Mouse (Mus musculus) forebrain, embryonic 15.5 days (tissue): ENCODE measurements around the gene Fam126b. TPM values are rescaled to one million over a fixed set of nuclear protein-coding genes. Genes with fewer than 3 reads are reported as not detected.
"Not testable (repeated sequence)": the region's sequence is repeated elsewhere in the genome, so short reads cannot be mapped to it uniquely, and the experiment has no call there.

Source experiments
- ATAC-seq: fragments of 200-750 bp; cut with Nextera tagmentation; replicated peaks from 2 replicates; pipeline ENCODE4 v1.8.0; 2017; ENCODE audit warnings: mild to moderate bottlenecking, moderate TSS enrichment, moderate library complexity
- H3K27ac ChIP-seq: fragments of 300-500 bp; sonication (generic); replicated peaks from 2 replicates; pipeline ENCODE4 v1.5.1; 2015; ENCODE audit warnings: mild to moderate bottlenecking, inconsistent platforms
- H3K27me3 ChIP-seq: fragments of 300-500 bp; sonication (generic); 2 replicates; pipeline ENCODE4 v1.6.1; 2015; ENCODE audit warnings: inconsistent platforms
- H3K36me3 ChIP-seq: fragments of 300-500 bp; sonication (generic); 2 replicates; pipeline ENCODE4 v1.6.1; 2015; ENCODE audit warnings: mild to moderate bottlenecking, inconsistent platforms
- H3K4me1 ChIP-seq: fragments of 300-500 bp; sonication (generic); 2 replicates; pipeline ENCODE4 v1.6.1; 2015; ENCODE audit warnings: inconsistent platforms
- H3K4me2 ChIP-seq: fragments of 300-500 bp; sonication (generic); replicated peaks from 2 replicates; pipeline ENCODE4 v1.6.1; 2015; ENCODE audit warnings: mild to moderate bottlenecking, inconsistent platforms
- H3K4me3 ChIP-seq: fragments of 300-500 bp; sonication (generic); 2 replicates; pipeline ENCODE4 v1.5.1; 2015; ENCODE audit warnings: mild to moderate bottlenecking, inconsistent platforms
- H3K9ac ChIP-seq: fragments of 300-500 bp; sonication (generic); replicated peaks from 2 replicates; pipeline ENCODE4 v1.6.1; 2015; ENCODE audit warnings: mild to moderate bottlenecking, inconsistent platforms
- H3K9me3 ChIP-seq: fragments of 300-500 bp; sonication (generic); 2 replicates; pipeline ENCODE4 v1.6.1; 2016; ENCODE audit warnings: inconsistent platforms
- WGBS: fragments of 180-500 bp; shearing (Covaris S2); methylation state at CpG from one replicate; pipeline ENCODE4 v1.1.7; 2015; ENCODE audit warnings: mixed read lengths; 5-methylcytosine and 5-hydroxymethylcytosine counted together
- polyA plus RNA-seq: library from polyadenylated mRNA; unstranded; fragments of >200 nt; fragmentation: Nextera tagmentation; extraction: Ambion mirVana; gene quantifications from 2 replicates; pipeline ENCODE4 v1.2.1, GENCODE M21; 2015

The Fam126b gene
- polyA plus RNA-seq, 1 experiment from 2014 or later = 13.7 TPM

- H3K9ac ChIP-seq = no peak overlapping the region
- no peak overlapping the region for H3K27ac ChIP-seq
- H3K4me2 ChIP-seq = no peak overlapping the region
- peaks cover 3% of the 10 kb centered on the region; the same call in 1 of the 2 replicates for H3K4me1 ChIP-seq
- H3K27me3 ChIP-seq = no peaks in the 10 kb centered on the region
- H3K9me3 ChIP-seq = no peaks in the 10 kb centered on the region
- no peak for ATAC-seq
- H3K36me3 ChIP-seq = peaks cover under 1% of the 10 kb centered on the region; the same call in 1 of the 2 replicates
- H3K4me3 ChIP-seq = no peak overlapping the region
- 87% methylated on average over 5 of the region's 5 CpGs for WGBS
These were observed 21.1 kb downstream of the Fam126b start for GRCm38 (mm10) chr1:58564981-58565380.

- Histone ChIP-seq H3K27ac (no peak overlapping the region), H3K27me3 (no peaks in the 10 kb centered on the region), H3K36me3 (peaks cover 7% of the 10 kb centered on the region; the same call in 1 of the 2 replicates), H3K4me2 (no peak overlapping the region), H3K4me3 (no peak overlapping the region), H3K9ac (no peak overlapping the region), H3K4me1 (no peaks in the 10 kb centered on the region), H3K9me3 (no peaks in the 10 kb centered on the region)
- WGBS = 96% methylated on average over 1 of the region's 1 CpGs
- no peak for ATAC-seq
These were observed 23.7 kb downstream of the Fam126b start for GRCm38 (mm10) chr1:58562455-58562854.

DNA sequence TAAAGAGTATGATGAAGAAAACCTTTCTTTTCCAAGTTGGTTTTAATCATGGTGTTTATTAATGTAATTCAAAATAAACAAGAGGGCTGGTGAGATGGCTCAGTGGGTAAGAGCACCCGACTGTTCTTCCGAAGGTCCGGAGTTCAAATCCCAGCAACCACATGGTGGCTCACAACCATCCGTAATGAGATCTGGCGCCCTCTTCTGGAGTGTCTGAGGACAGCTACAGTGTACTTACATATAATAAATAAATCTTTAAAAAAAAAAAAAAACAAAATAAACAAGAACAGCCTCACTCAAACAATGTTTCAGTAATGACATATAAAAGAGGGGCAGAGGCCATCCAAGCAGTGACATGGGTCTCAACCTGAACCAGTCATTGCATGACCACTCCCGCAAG is 25.8 kb downstream of the Fam126b start:
- H3K36me3 ChIP-seq = peaks cover 14% of the 10 kb centered on the region
- not testable (repeated sequence) for H3K4me3 ChIP-seq, ATAC-seq, H3K27me3 ChIP-seq, H3K27ac ChIP-seq, H3K9me3 ChIP-seq, H3K4me1 ChIP-seq, H3K9ac ChIP-seq, H3K4me2 ChIP-seq
- WGBS = 98% methylated on average over 5 of the region's 6 CpGs

GRCm38 (mm10) chr1:58541386-58541785 is 44.7 kb downstream of the Fam126b start:
- Histone ChIP-seq H3K27me3 (no peaks in the 10 kb centered on the region), H3K4me3 (no peak overlapping the region), H3K36me3 (peaks cover 59% of the 10 kb centered on the region), H3K9me3 (no peaks in the 10 kb centered on the region), H3K4me2 (no peak overlapping the region), H3K9ac (no peak overlapping the region), H3K4me1 (no peaks in the 10 kb centered on the region), H3K27ac (no peak overlapping the region)
- WGBS = 94% methylated on average over 1 of the region's 1 CpGs
- no peak for ATAC-seq

DNA sequence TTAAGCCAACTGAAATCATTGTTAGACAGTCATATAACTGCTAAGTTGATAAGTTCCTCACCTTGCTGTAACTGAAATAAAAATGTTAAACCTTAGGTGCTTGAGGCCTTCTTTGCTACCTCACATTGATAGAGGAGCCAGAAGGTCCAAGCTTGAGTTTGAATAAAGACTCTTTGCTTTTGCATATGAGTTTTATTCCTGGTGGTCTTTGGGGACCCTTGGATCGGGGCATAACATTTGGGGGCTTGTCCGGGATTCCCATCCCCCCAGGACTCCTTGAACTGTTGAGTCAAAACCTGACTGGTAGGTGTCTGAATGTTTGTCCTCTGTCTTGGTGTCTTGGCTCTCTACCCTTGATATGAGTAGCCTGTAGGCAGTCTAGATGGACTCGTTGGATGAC is 78.9 kb downstream of the Fam126b start:
- Histone ChIP-seq H3K27me3 (no peaks in the 10 kb centered on the region), H3K4me2 (no peak overlapping the region), H3K36me3 (0 out of 2 replicates have a peak, but pooled peaks cover 11% of the 10 kb centered on the region), H3K4me1 (peaks cover 19% of the 10 kb centered on the region), H3K9ac (no peak overlapping the region), H3K27ac (no peak overlapping the region), H3K9me3 (peaks cover 18% of the 10 kb centered on the region; the same call in 1 of the 2 replicates), H3K4me3 (no peak overlapping the region)
- ATAC-seq = no peak
- WGBS = 94% methylated on average over 3 of the region's 3 CpGs

DNA sequence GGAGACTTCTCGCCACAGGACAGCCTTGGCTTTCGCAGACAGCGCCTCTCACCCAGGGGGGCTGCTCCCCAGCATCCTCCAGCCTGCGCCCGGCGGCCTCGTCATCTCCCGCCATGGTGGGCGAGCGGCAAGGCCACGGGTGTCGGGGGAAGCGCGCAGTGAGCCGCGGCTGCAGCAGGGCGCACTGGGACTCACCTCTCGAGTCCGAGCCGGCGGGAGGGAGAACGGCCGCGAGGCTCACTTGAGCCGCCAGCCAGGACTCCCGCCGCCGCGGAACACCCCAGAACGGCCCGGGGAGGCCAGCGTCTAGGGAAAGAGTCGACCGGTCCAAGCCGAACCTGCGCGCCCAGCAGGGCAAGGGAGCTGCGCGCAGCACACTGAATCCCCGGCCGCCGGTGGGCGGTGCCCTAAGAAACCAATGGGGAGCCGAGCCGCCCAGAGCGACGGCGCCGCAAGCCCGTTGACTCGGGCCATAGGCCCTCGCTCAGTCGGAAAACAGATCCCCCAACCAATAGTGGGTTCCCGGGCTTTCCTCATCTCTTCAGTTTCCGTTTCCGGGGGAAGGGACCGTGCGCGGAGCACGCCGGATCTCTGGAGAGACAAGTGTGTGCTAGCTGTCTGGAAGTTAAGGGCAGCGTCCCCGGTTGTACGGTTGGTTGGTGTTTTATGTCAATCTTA is 81.4 kb downstream of the Fam126b start, which contains the start of gene Orc2:
TSS of gene Orc2 (minus strand) at position 533 of the 678 bp plus-strand sequence.
- Histone ChIP-seq H3K9me3 (peaks cover 18% of the 10 kb centered on the region; the same call in 1 of the 2 replicates), H3K4me1 (peaks cover 19% of the 10 kb centered on the region), H3K4me2 (peak within 1 kb of the TSS; percentile 89), H3K27ac (peak within 1 kb of the TSS; percentile 79), H3K36me3 (peaks cover 25% of the 10 kb centered on the region), H3K4me3 (peak within 1 kb of the TSS; percentile 81), H3K9ac (peak within 1 kb of the TSS; percentile 86), H3K27me3 (no peaks in the 10 kb centered on the region)
- ATAC-seq = peak; percentile 100
- WGBS = under 1% methylated on average over 64 of the region's 64 CpGs

DNA sequence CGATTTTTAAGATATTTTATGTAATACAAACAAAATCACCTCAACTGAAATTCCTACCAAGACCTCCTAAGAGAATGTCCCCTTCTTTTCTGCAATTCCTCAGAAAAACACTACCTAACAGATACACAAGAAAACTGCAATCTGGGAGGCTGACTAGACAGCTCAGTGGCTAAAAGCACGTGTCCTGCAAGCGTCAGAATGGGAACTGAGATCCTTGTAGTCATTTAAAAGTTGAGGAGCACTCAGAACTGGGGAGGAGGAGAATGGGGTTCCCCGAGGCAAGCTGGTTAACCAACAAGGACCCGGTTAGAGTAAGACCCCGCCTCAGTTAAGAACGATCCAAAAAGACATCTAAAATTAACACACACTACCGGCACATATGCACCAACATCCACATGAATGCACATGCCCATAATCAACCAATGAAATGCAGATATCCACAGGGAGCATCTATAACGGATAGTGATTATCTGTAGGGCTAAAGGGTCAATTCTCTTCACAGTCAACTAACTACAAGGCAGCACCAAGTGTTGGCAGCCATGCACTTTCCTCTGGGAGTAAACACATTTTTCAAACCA is 82.2 kb downstream of the Fam126b start:
- H3K4me2 ChIP-seq = peak overlapping the region; percentile 89
- peaks cover 30% of the 10 kb centered on the region for H3K36me3 ChIP-seq
- WGBS = 27% methylated on average over 9 of the region's 9 CpGs
- H3K9me3 ChIP-seq = peaks cover 15% of the 10 kb centered on the region; the same call in 1 of the 2 replicates
- peak overlapping the region; percentile 79 for H3K27ac ChIP-seq
- peaks cover 19% of the 10 kb centered on the region for H3K4me1 ChIP-seq
- H3K27me3 ChIP-seq = no peaks in the 10 kb centered on the region
- ATAC-seq = no peak
- peak overlapping the region; percentile 86 for H3K9ac ChIP-seq
- H3K4me3 ChIP-seq = peak overlapping the region; percentile 81

- H3K36me3 ChIP-seq = peaks cover 30% of the 10 kb centered on the region
- peak overlapping the region; percentile 89; the same call in 1 of the 2 replicates for H3K4me2 ChIP-seq
- H3K27ac ChIP-seq = no peak overlapping the region
- H3K27me3 ChIP-seq = no peaks in the 10 kb centered on the region
- H3K4me3 ChIP-seq = peak overlapping the region; percentile 81; the same call in 1 of the 2 replicates
- no peak overlapping the region for H3K9ac ChIP-seq
- H3K4me1 ChIP-seq = peaks cover 19% of the 10 kb centered on the region
- ATAC-seq = no peak
- peaks cover 13% of the 10 kb centered on the region; the same call in 1 of the 2 replicates for H3K9me3 ChIP-seq
These were observed 83.0 kb downstream of the Fam126b start for GRCm38 (mm10) chr1:58503134-58503533.

GRCm38 (mm10) chr1:58498758-58499157 is 87.4 kb downstream of the Fam126b start:
- Histone ChIP-seq H3K4me2 (no peak overlapping the region), H3K36me3 (peaks cover 50% of the 10 kb centered on the region), H3K27me3 (no peaks in the 10 kb centered on the region), H3K4me3 (no peak overlapping the region), H3K4me1 (peaks cover 8% of the 10 kb centered on the region), H3K27ac (no peak overlapping the region), H3K9me3 (no peaks in the 10 kb centered on the region), H3K9ac (no peak overlapping the region)
- ATAC-seq = no peak
- WGBS = 94% methylated on average over 1 of the region's 1 CpGs

DNA sequence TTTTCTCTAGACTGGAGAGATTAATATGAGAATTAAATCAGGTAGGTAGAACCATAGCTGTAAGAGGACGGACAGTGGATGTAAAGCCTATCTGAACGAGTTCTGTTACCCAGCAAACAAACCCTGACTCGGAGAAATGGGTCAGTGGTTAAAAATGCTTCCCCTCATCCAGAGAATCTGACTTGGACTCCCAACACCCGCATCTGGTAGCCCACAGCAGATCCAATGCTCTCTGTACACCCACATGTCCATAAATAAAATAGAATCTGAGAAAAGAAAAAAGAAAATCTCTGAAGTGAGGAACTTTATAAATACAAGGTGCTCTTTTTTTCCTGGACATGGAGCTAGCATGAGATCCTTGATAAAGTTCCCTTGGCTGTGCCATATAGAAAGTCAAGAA is 88.4 kb downstream of the Fam126b start:
- no peak overlapping the region for H3K4me3 ChIP-seq
- no peak overlapping the region for H3K9ac ChIP-seq
- H3K9me3 ChIP-seq = no peaks in the 10 kb centered on the region
- no peaks in the 10 kb centered on the region for H3K4me1 ChIP-seq
- H3K27ac ChIP-seq = no peak overlapping the region
- 97% methylated on average over 4 of the region's 4 CpGs for whole genome bisulfite sequencing
- no peak for ATAC-seq
- H3K36me3 ChIP-seq = peaks cover 60% of the 10 kb centered on the region
- no peak overlapping the region for H3K4me2 ChIP-seq
- H3K27me3 ChIP-seq = no peaks in the 10 kb centered on the region

- Histone ChIP-seq H3K4me2 (no peak overlapping the region), H3K27ac (no peak overlapping the region), H3K27me3 (no peaks in the 10 kb centered on the region), H3K36me3 (peaks cover 76% of the 10 kb centered on the region), H3K9ac (no peak overlapping the region), H3K9me3 (no peaks in the 10 kb centered on the region), H3K4me1 (no peaks in the 10 kb centered on the region), H3K4me3 (no peak overlapping the region)
- no peak for ATAC-seq
- WGBS = 91% methylated on average over 6 of the region's 6 CpGs
These were observed 90.5 kb downstream of the Fam126b start for GRCm38 (mm10) chr1:58495603-58496002.

DNA sequence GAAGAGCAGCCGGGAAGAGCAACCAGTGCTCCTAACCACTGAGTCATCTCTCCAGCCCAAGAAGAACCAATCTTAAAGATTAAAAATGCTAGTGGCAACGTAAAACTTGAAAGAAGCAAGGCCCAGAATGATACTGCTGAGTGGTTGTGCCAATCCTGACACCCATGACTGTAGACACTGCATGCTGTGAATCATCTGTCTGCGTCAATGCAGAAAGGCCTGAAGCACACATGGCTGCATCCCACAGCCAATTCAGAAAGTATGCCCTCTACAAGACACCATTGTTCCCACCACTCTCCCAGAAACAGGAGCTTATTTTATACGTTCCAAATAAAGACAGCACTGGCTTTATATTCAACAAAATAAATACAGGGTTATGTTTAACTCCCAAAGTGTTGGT is 103.5 kb downstream of the Fam126b start:
- H3K9ac ChIP-seq = no peak overlapping the region
- H3K4me3 ChIP-seq = no peak overlapping the region
- H3K9me3 ChIP-seq = no peaks in the 10 kb centered on the region
- H3K27ac ChIP-seq = no peak overlapping the region
- H3K4me2 ChIP-seq = no peak overlapping the region
- no peaks in the 10 kb centered on the region for H3K27me3 ChIP-seq
- peaks cover 73% of the 10 kb centered on the region for H3K36me3 ChIP-seq
- WGBS = 95% methylated on average over 4 of the region's 4 CpGs
- H3K4me1 ChIP-seq = no peaks in the 10 kb centered on the region
- ATAC-seq = no peak
